Mouse (Mus musculus) erythroblast, embryonic 14.5 days (primary cell): Measurements from ENCODE around the gene Avil.

ENCODE experiments used
- GATA1 ChIP-seq: IDR thresholded peaks from 2 replicates; pipeline ENCODE4 v1.6.1; 2012; ENCODE audit warnings: low read length, inconsistent platforms, mixed read lengths
- TAL1 ChIP-seq: IDR thresholded peaks from 3 replicates; pipeline ENCODE4 v1.6.1; 2012; ENCODE audit warnings: low read length, inconsistent platforms, mixed read lengths

GRCm38 (mm10) chr10:127068360-127069038 lies 68.0 kb downstream of the Avil start:
- TF ChIP-seq TAL1, result no peak
- peak; percentile 19; the same call in 1 of the 2 replicates for TF ChIP-seq GATA1
